Mouse (Mus musculus) spleen, adult 2 months (tissue): ENCODE measurements around the gene Slc1a3. TPM values are rescaled to one million over a fixed set of nuclear protein-coding genes. Genes with fewer than 3 reads are reported as not detected.

Experiments
- DNase-seq, 2 experiments: peaks; one replicate each; pipeline versions ENCODE4 v3.0.0 to v3.0.0-alpha.2; 2012 to 2021; ENCODE audit warnings: low spot score in 2 of 2, low read depth in 1 of 2
- H3K27ac ChIP-seq: fragments of 200-500 bp; 2 replicates; pipeline ENCODE4 v1.5.1; 2012; ENCODE audit warnings: low read length, inconsistent platforms; ENCODE audit not compliant: insufficient read depth
- H3K27me3 ChIP-seq: fragments of 200-500 bp; 2 replicates; pipeline ENCODE4 v1.6.1; 2012; ENCODE audit warnings: mild to moderate bottlenecking, moderate library complexity, low read length, inconsistent platforms; ENCODE audit not compliant: control insufficient read depth, insufficient read depth
- H3K36me3 ChIP-seq: fragments of 200-500 bp; 2 replicates; pipeline ENCODE4 v1.6.1; 2012; ENCODE audit warnings: mild to moderate bottlenecking, low read length, inconsistent platforms; ENCODE audit not compliant: control insufficient read depth, insufficient read depth
- H3K4me1 ChIP-seq: fragments of 200-500 bp; 2 replicates; pipeline ENCODE4 v1.6.1; 2011; ENCODE audit warnings: inconsistent platforms; ENCODE audit not compliant: control insufficient read depth, insufficient read depth, insufficient read length
- H3K4me3 ChIP-seq: fragments of 200-500 bp; 2 replicates; pipeline ENCODE4 v1.5.1; 2011; ENCODE audit warnings: mild to moderate bottlenecking, inconsistent platforms; ENCODE audit not compliant: insufficient read depth, insufficient read length; ENCODE audit errors: extremely low read depth
- CTCF ChIP-seq: fragments of 200-500 bp; IDR thresholded peaks from 2 replicates; pipeline ENCODE4 v1.5.1; 2011; ENCODE audit warnings: mild to moderate bottlenecking, inconsistent platforms; ENCODE audit not compliant: insufficient read depth, insufficient read length, insufficient replicate concordance; ENCODE audit errors: extremely low read depth
- POLR2A ChIP-seq: fragments of 200-500 bp; IDR thresholded peaks from 2 replicates; pipeline ENCODE4 v1.6.1; 2011; ENCODE audit warnings: low read depth, low read length, inconsistent platforms
- WGBS: fragments of 180-500 bp; shearing (Covaris S2); methylation state at CpG from one replicate; pipeline ENCODE4 v1.1.7; 2018; 5-methylcytosine and 5-hydroxymethylcytosine counted together
- polyA plus RNA-seq: library from polyadenylated mRNA; depleted of rRNA; stranded (reverse); fragments of >200 nt; gene quantifications from 2 replicates; pipeline ENCODE4 v1.2.3, GENCODE M21; 2012

Gene Slc1a3
- polyA plus RNA-seq, 1 experiment = 8.5 TPM

- Histone ChIP-seq H3K4me3 (no peak overlapping the region), H3K36me3 (no peaks in the 10 kb centered on the region), H3K27ac (no peak overlapping the region), H3K4me1 (no peaks in the 10 kb centered on the region), H3K27me3 (no peaks in the 10 kb centered on the region)
- WGBS = 90% methylated on average over 3 of the region's 3 CpGs
- TF ChIP-seq CTCF (no peak), POLR2A (no peak)
- no peak for DNase-seq
Measured at GRCm38 (mm10) chr15:8718496-8718895, 7.9 kb upstream of the Slc1a3 start.

GRCm38 (mm10) chr15:8717021-8717571 is 6.5 kb upstream of the Slc1a3 start:
- TF ChIP-seq POLR2A (no peak), CTCF (no peak)
- DNase-seq = no peak
- H3K27ac ChIP-seq = no peak overlapping the region
- no peaks in the 10 kb centered on the region for H3K27me3 ChIP-seq
- H3K4me3 ChIP-seq = no peak overlapping the region
- H3K36me3 ChIP-seq = no peaks in the 10 kb centered on the region
- H3K4me1 ChIP-seq = no peaks in the 10 kb centered on the region
- WGBS = 64% methylated on average over 6 of the region's 6 CpGs

GRCm38 (mm10) chr15:8716330-8716964 is 5.9 kb upstream of the Slc1a3 start:
- WGBS = 16% methylated on average over 12 of the region's 12 CpGs
- H3K4me3 ChIP-seq = no peak overlapping the region; the same call in 1 of the 2 replicates
- H3K4me1 ChIP-seq = no peaks in the 10 kb centered on the region
- no peaks in the 10 kb centered on the region for H3K36me3 ChIP-seq
- DNase-seq = no peak
- TF ChIP-seq POLR2A (no peak), CTCF (no peak)
- no peak overlapping the region for H3K27ac ChIP-seq
- no peaks in the 10 kb centered on the region for H3K27me3 ChIP-seq

GRCm38 (mm10) chr15:8715666-8716065 is 5.1 kb upstream of the Slc1a3 start:
- Histone ChIP-seq H3K27ac (no peak overlapping the region), H3K27me3 (peaks cover 2% of the 10 kb centered on the region; the same call in 1 of the 2 replicates), H3K36me3 (no peaks in the 10 kb centered on the region), H3K4me3 (no peak overlapping the region), H3K4me1 (no peaks in the 10 kb centered on the region; the same call in 1 of the 2 replicates)
- no peak for DNase-seq
- no peak for TF ChIP-seq POLR2A
- TF ChIP-seq CTCF = no peak

GRCm38 (mm10) chr15:8712433-8712984 is 1.9 kb upstream of the Slc1a3 start:
- no peaks in the 10 kb centered on the region for H3K36me3 ChIP-seq
- H3K27ac ChIP-seq = no peak overlapping the region
- WGBS = 83% methylated on average over 2 of the region's 2 CpGs
- no peak for TF ChIP-seq CTCF
- no peak for TF ChIP-seq POLR2A
- peaks cover 8% of the 10 kb centered on the region for H3K27me3 ChIP-seq
- no peak overlapping the region for H3K4me3 ChIP-seq
- no peaks in the 10 kb centered on the region; the same call in 1 of the 2 replicates for H3K4me1 ChIP-seq
- DNase-seq = no peak

- no peak for TF ChIP-seq POLR2A
- TF ChIP-seq CTCF = no peak
- H3K36me3 ChIP-seq = no peaks in the 10 kb centered on the region
- WGBS = 72% methylated on average over 9 of the region's 9 CpGs
- H3K4me3 ChIP-seq = no peak overlapping the region
- H3K27me3 ChIP-seq = peaks cover 8% of the 10 kb centered on the region
- no peak for DNase-seq
- no peaks in the 10 kb centered on the region; the same call in 1 of the 2 replicates for H3K4me1 ChIP-seq
- no peak overlapping the region for H3K27ac ChIP-seq
Measured at GRCm38 (mm10) chr15:8711630-8712310, 1.2 kb upstream of the Slc1a3 start.
